Mouse (Mus musculus) liver, embryonic 18 days (tissue): ENCODE results near the gene Scgb1b30. TPM values are rescaled to one million over a fixed set of nuclear protein-coding genes. Genes with fewer than 3 reads are reported as not detected.

ENCODE experiments used
- polyA plus RNA-seq: library from polyadenylated mRNA; depleted of rRNA; stranded (reverse); fragments of >200 nt; gene quantifications from 2 replicates; pipeline ENCODE4 v1.2.3, GENCODE M21; 2012; rRNA removed

Gene Scgb1b30
- polyA plus RNA-seq = not detected in 2 replicates

DNA sequence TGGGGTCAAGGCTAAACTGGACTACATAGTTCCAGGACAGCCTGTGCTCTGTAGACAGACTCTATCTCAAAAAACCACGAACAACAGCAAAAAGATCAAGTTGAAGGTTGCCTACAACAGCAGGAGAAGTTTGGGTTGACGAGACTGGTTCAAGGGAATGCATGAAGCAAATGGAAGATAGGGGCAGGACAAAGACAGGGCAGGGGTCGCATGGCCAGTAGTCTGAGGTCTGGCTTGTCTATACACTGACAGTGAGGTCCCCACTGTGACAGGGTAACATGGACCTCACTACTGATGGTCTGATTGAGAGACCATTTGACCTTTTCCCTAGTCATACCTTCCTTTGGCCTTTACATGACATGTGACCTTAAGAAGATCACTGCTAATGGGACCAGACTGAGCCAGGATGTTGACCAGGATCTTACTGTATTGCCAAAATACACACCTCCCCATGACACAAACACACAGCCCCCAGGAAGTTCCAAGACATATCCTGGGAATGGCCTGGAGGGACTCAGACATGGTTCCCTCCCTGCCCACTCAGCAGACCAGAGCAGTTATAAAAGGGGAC lies at the start of gene Scgb1b30:
Scgb1b30 (plus strand) TSS at position 521 of the 571 bp plus-strand sequence.

DNA sequence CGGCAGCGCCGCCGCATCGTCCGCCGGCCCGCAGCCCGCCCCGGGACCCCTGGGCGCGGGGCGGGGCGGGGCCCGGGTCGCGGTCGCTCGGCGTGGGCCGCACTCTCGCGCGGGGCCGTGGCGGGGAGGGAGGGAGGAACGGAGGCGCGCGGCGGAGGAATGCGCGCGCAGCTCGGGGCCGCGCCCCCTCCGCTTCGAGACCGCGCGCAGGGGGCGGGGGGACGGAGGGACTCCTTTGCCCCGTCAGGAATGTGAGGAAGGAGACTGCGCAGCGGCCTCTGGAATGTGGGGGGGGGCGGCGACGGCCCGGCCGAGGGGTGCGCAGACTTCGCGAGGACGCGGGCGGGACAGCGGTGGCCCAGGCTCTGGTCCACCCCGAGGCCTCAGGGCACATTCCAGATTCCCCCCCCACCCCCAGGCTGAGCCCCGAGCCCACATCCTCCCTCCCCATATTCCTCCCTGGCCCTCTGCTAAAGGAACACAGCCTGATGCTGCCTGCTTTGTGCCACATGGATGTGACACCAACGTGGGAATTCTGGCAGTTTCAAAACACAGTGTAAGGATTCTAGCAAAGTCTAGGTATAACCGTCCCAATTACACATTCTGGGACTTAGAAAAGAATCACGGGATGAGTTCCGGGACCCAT lies 38.0 kb downstream of the Scgb1b30 start, which contains the start of gene Wtip:
Wtip (minus strand) TSS at position 152 of the 646 bp plus-strand sequence.

Other genes with a start within 250 kb of the Scgb1b30 start
- gene Scgb2b26, start 150.4 kb upstream of the Scgb1b30 start, polyA plus RNA-seq = not detected in 2 replicates
- not detected in 2 replicates for gene Scgb2b27, start 81.5 kb upstream of the Scgb1b30 start, polyA plus RNA-seq
- not detected in 2 replicates for gene Scgb1b27, start 73.9 kb upstream of the Scgb1b30 start, polyA plus RNA-seq
- 4.8 TPM in 2 replicates for gene Wtip, start 37.8 kb downstream of the Scgb1b30 start, polyA plus RNA-seq
- 36.5 and 38.4 TPM in 2 replicates for gene Uba2, start 74.2 kb downstream of the Scgb1b30 start, polyA plus RNA-seq
- gene Pdcd2l, start 101.2 kb downstream of the Scgb1b30 start, polyA plus RNA-seq = 13.3 and 14.3 TPM in 2 replicates
- 193 and 199 TPM in 2 replicates for gene Gpi1, start 134.9 kb downstream of the Scgb1b30 start, polyA plus RNA-seq
- gene Gm6096, start 155.6 kb downstream of the Scgb1b30 start, polyA plus RNA-seq = not detected in 2 replicates
- gene 4931406P16Rik, start 218.1 kb downstream of the Scgb1b30 start, polyA plus RNA-seq = 9.9 and 10.6 TPM in 2 replicates